Mouse (Mus musculus): ENCODE results near the gene Tmem236.

The Tmem236 gene

DNA sequence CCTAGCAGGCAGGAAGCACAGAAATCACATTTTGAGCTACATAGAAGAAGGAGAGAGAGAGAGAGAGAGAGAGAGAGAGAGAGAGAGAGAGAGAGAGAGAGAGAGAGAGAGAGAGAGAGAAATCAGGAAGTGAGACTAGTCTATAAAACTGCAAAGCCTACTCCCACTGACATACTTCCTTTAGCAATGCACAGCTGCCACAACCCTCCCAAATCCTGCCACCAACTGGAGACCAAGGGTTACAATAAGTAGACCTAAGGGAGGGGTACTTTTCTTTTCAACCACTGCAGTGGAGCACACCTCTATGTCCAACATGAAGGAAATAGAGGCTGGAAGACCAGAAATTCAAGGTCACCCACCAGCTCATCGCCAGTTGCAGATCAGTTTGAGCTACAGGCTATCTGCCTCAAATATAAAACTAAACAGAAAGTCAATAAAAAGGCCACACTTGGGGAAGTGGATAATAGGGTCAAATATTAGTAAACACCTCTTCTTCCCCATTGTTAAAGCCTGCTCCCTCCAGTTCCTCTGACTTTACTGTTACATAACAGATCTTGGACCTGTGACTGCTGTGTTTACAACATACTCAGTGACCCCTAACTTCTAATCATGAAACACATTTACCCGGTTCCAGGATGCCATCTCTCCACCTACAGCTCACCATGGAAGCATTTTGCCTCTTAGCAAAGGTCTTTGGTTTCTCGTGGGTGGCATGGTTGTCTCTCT lies 75.7 kb downstream of the Tmem236 start:
- DNase-seq (ENCODE audit: low spot score), result peak; percentile 11

DNA sequence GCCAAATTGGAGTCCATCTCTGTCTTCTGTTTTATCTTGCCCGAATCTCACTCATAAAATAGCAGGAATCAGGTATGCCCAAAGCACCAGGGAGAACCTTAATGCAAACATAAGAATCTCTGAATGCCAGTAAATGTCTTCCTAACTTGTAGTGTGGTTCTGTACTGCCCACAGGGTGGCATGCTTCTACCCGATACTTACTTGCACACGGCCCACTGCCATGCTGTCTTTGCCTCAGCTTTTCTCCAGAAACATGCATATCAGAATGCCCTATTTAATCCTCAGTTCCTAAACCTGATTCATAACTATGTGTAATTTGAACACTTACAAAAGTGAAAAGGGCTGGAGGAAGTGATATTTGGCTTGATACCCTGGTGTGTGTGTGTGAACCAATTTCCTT lies 77.6 kb downstream of the Tmem236 start:
- DNase-seq (ENCODE audit: low spot score), result no peak

DNA sequence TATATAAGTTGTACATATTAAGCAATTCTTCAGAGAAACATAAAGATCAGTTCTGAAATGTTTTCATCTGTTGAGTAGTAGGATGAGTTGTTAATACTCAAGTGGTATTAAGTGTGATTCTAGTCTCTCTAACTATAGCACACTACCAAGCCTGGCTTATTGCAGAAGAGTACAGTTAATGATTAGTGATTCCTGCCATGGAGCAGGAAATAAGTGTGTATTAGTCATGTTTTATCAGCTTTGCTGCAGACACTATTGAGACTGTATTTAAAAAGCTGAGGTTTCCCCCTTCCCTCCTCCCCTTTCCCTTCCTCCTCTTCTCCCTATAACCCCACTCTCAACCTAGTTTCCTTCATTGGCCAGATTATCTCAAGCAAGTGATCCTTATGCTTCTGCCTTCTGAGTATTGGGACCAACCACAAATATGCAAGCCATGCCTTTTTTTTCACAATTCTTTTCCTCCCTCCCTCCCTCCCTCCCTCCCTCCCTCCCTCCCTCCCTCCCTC lies 84.1 kb downstream of the Tmem236 start:
- DNase-seq (ENCODE audit: low spot score), result no peak

DNA sequence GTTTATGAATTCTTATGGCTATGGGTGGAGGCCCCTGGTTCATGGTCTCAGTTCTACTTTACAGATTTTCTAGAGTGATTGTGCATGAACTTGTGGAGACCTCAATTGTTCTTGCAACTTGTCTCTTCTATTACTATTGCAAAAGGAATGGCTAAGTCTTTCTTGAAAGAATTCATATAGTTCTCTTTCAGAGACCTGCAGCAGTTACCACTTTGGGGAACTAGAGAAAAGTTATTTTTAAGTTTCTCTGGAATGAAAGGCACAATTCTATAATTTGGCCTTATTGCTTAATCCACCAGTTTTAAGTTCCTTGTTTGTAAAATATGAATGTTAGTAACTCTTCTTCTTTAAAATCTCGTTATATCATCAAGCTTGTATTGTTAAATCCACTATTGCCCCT lies 87.8 kb downstream of the Tmem236 start:
- DNase-seq (ENCODE audit: low spot score), result no peak

DNA sequence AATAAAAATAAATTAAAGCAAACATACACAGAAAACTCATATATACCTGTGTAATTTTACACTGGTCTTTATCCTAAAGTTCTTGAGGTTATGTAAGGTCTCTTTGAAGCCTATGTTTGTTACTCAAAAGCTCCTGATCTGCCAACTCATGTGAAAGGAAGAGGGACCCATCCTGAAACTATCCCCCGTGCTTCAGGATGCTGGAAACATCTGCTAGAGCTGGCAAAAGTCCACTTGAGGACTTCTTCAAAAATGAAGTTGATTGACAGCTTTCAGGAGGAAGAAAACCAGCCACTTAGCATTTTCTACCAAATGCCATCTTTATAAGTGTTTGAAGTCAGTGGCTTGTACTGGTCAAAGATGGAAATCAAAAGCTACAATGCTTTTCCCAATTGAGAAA lies 94.8 kb downstream of the Tmem236 start:
- DNase-seq (ENCODE audit: low spot score), result no peak
